Comparison of ENCODE assay signal across 8 mouse cellular contexts in the genomic region with DNA sequence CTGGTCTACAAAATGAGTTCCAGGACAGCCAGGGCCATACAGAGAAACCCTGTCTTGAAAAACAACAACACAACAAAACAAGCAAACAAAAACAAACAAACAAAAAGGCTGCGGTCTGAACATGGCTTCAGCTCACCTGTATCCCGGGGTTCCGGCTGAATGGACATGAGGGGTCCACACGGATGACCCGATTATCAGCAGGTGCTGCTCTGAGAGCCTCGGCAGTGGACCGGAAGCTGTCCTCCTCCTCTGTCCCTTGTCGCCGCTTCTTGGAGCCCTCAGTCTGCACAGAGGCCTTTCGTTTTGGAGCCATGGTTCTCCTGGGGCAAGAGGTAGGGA. TPM values are rescaled to one million over a fixed set of nuclear protein-coding genes. Genes with fewer than 3 reads are reported as not detected.
DNase-seq lines count a peak whose midpoint lies in the region; ATAC-seq and TF ChIP-seq lines count a peak whose summit lies in the region.

Gene Rrp9 (plus strand): TSS at position 301 of the 339 bp plus-strand sequence.

- 0 out of 2 replicates have a peak within 1 kb of the TSS, but pooled peaks have one; percentile 11 for H3K4me3 ChIP-seq in kidney, embryonic 14.5 days (ENCODE audit: low read length)
- peak within 1 kb of the TSS; percentile 82; the same call in 1 of the 2 replicates for H3K4me3 ChIP-seq in G1E (ENCODE audit: low read depth, low read length)
- peak within 1 kb of the TSS; percentile 87 for H3K4me3 ChIP-seq in forebrain, embryonic 10.5 days
- no peak within 1 kb of the TSS; the same call in 1 of the 2 replicates for H3K4me3 ChIP-seq in midbrain, embryonic 13.5 days (replicated peaks)

- no peak for DNase-seq in kidney, postnatal 4 days
- DNase-seq in G1E (ENCODE audit: low spot score) = no peak
- DNase-seq in forebrain, embryonic 10.5 days (ENCODE audit: extremely low spot score, low spot score) = no peak
- DNase-seq in heart, postnatal 14 days = no peak
- DNase-seq in left cerebral cortex, adult 8-10 months (ENCODE audit: low spot score in 2 of 2) = peak; percentile 2 to 13
- no peak for DNase-seq in ovary, postnatal 10 days (ENCODE audit: low spot score)

- H3K9ac ChIP-seq in kidney, embryonic 14.5 days (ENCODE audit: low read depth, low read length) = peak within 1 kb of the TSS; percentile 47; the same call in 1 of the 2 replicates
- peak within 1 kb of the TSS; percentile 42; the same call in 1 of the 2 replicates for H3K9ac ChIP-seq in midbrain, embryonic 13.5 days (replicated peaks)

- peak within 1 kb of the TSS; percentile 67; the same call in 1 of the 2 replicates for H3K27ac ChIP-seq in kidney, embryonic 14.5 days (ENCODE audit: low read depth, low read length)
- H3K27ac ChIP-seq in forebrain, embryonic 10.5 days = peak within 1 kb of the TSS; percentile 83
- H3K27ac ChIP-seq in midbrain, embryonic 13.5 days = no peak within 1 kb of the TSS

- peaks cover 5% of the 10 kb centered on the region for H3K36me3 ChIP-seq in kidney, embryonic 14.5 days (ENCODE audit: control insufficient read depth, insufficient read depth, low read length)
- H3K36me3 ChIP-seq in G1E (replicated peaks) = peaks cover 22% of the 10 kb centered on the region
- H3K36me3 ChIP-seq in forebrain, embryonic 10.5 days (replicated peaks) = peaks cover 18% of the 10 kb centered on the region
- peaks cover 6% of the 10 kb centered on the region for H3K36me3 ChIP-seq in midbrain, embryonic 13.5 days

- 84% methylated on average over 10 of the region's 10 CpGs for WGBS in kidney, embryonic 14.5 days
- 91% methylated on average over 10 of the region's 10 CpGs for WGBS in forebrain, embryonic 10.5 days
- WGBS in midbrain, embryonic 13.5 days = 88% methylated on average over 10 of the region's 10 CpGs

- ATAC-seq in kidney, embryonic 14.5 days (ENCODE audit: low FRiP score, low TSS enrichment) = no peak
- no peak for ATAC-seq in G1E (ENCODE audit: extremely low read depth, insufficient number of reproducible peaks, low FRiP score, poor library complexity, severe bottlenecking)
- no peak for ATAC-seq in midbrain, embryonic 13.5 days

- H3K4me1 ChIP-seq in kidney, embryonic 14.5 days (ENCODE audit: control insufficient read depth, insufficient read depth, low read length) = peaks cover 26% of the 10 kb centered on the region
- peaks cover 59% of the 10 kb centered on the region for H3K4me1 ChIP-seq in G1E (ENCODE audit: insufficient read depth, low read depth, low read length)
- H3K4me1 ChIP-seq in forebrain, embryonic 10.5 days = peaks cover 80% of the 10 kb centered on the region
- H3K4me1 ChIP-seq in midbrain, embryonic 13.5 days (replicated peaks) = peaks cover 42% of the 10 kb centered on the region

- no peak for TF ChIP-seq CTCF in G1E (IDR thresholded peaks at IDR 0.05; ENCODE audit: low read depth, low read length)

- H3K4me2 ChIP-seq in kidney, embryonic 14.5 days (replicated peaks; ENCODE audit: low read depth, low read length) = peak within 1 kb of the TSS; percentile 32
- H3K4me2 ChIP-seq in midbrain, embryonic 13.5 days (replicated peaks) = peak within 1 kb of the TSS; percentile 28

- no peaks in the 10 kb centered on the region for H3K27me3 ChIP-seq in kidney, embryonic 14.5 days (ENCODE audit: control insufficient read depth, insufficient read depth, low read length)
- H3K27me3 ChIP-seq in G1E (ENCODE audit: insufficient read depth, low read length) = peaks cover 25% of the 10 kb centered on the region
- H3K27me3 ChIP-seq in forebrain, embryonic 10.5 days (ENCODE audit: poor library complexity, severe bottlenecking) = peaks cover 19% of the 10 kb centered on the region
- H3K27me3 ChIP-seq in midbrain, embryonic 13.5 days = no peaks in the 10 kb centered on the region

- intact Hi-C loops in heart, postnatal 14 days (cut with DNase I) = loop anchor here (1.0 to 5.0 kb wide), 5 partner anchors 27 to 187 kb away; partner anchors contain the start of genes Dusp7 and Rpl29

- no peaks in the 10 kb centered on the region for H3K9me3 ChIP-seq in kidney, embryonic 14.5 days (ENCODE audit: control insufficient read depth, low read length)
- no peaks in the 10 kb centered on the region for H3K9me3 ChIP-seq in G1E (replicated peaks)
- H3K9me3 ChIP-seq in forebrain, embryonic 10.5 days = no peaks in the 10 kb centered on the region
- H3K9me3 ChIP-seq in midbrain, embryonic 13.5 days = no peaks in the 10 kb centered on the region

RNA-seq across cellular contexts. Expression of gene Rrp9, which starts in this region (rescaled TPM):
- 43.8 and 49.3 TPM in 2 replicates for polyA plus RNA-seq in kidney, embryonic 14.5 days (2014; fragmentation: Nextera tagmentation; extraction: Ambion mirVana)
- total RNA-seq in G1E (2014; fragmentation: Nextera tagmentation) (25.7 and 45.8 TPM in 2 replicates), G1E (2017) (32.6 and 39.2 TPM in 2 replicates)
- polyA plus RNA-seq in G1E (2012) = 357 and 455 TPM in 2 replicates
- 85.2 and 91.4 TPM in 2 replicates for polyA plus RNA-seq in forebrain, embryonic 10.5 days (2016; fragmentation: Nextera tagmentation; extraction: Ambion mirVana)
- 10 to 100 TPM; 19.3 to 20.3 TPM for total RNA-seq in heart, postnatal 14 days (2021)
- 10 to 100 TPM; 26.9 to 47.9 (median 32.8) TPM for total RNA-seq in left cerebral cortex, adult 8-10 months (2022)
- polyA plus RNA-seq in midbrain, embryonic 13.5 days (2015; fragmentation: Nextera tagmentation; extraction: Ambion mirVana) = 46.2 and 47.8 TPM in 2 replicates

Comparison
In these comparisons a context has a peak if more than half of its experiments do, and no peak if none do; other contexts are left out.
1. DNase-seq: peak in left cerebral cortex, adult 8-10 months (2 of 2); none in kidney, postnatal 4 days (0 of 2), G1E (single experiment), forebrain, embryonic 10.5 days (single experiment), heart, postnatal 14 days (0 of 2) and ovary, postnatal 10 days (single experiment).